Mouse (Mus musculus) myocyte (in vitro differentiated cells): Measurements from ENCODE around the gene Slfn5. TPM values are rescaled to one million over a fixed set of nuclear protein-coding genes. Genes with fewer than 3 reads are reported as not detected.
A peak's percentile ranks its signal among the peaks of the same experiment; 100 is the strongest.

Experiments
- H3K27me3 ChIP-seq: one replicate; pipeline ENCODE4 v1.6.1; 2011; ENCODE audit not compliant: control insufficient read depth, insufficient read depth, insufficient read length
- H3K36me3 ChIP-seq: one replicate; pipeline ENCODE4 v1.6.1; 2011; ENCODE audit not compliant: control insufficient read depth, insufficient read depth
- H3K4me2 ChIP-seq: one replicate; pipeline ENCODE4 v1.6.1; 2011; ENCODE audit warnings: low read depth, control low read depth
- H3K4me3 ChIP-seq: one replicate; pipeline ENCODE4 v1.5.1; 2011; ENCODE audit warnings: mild to moderate bottlenecking, control low read depth, moderate library complexity
- H3K79me2 ChIP-seq: one replicate; pipeline ENCODE4 v1.6.1; 2011; ENCODE audit not compliant: control insufficient read depth, insufficient read depth
- H3ac ChIP-seq: one replicate; pipeline ENCODE4 v1.6.1; 2011; ENCODE audit not compliant: control insufficient read depth, insufficient read length
- CEBPB ChIP-seq: IDR thresholded peaks from 2 replicates; pipeline ENCODE4 v1.6.1; 2011; ENCODE audit warnings: mild to moderate bottlenecking, moderate library complexity; ENCODE audit not compliant: poor library complexity, insufficient read depth, severe bottlenecking
- E2F4 ChIP-seq: IDR thresholded peaks from one replicate; pipeline ENCODE4 v1.6.1; 2011; ENCODE audit warnings: mild to moderate bottlenecking, control low read depth, moderate library complexity; ENCODE audit not compliant: insufficient read depth
- MAX ChIP-seq: IDR thresholded peaks from one replicate; pipeline ENCODE4 v1.6.1; 2011; ENCODE audit warnings: low read depth, mild to moderate bottlenecking, control low read depth
- MYOD1 ChIP-seq, 3 experiments: IDR thresholded peaks; one replicate each; pipeline ENCODE4 v1.6.1; 2011; ENCODE audit warnings: control low read depth in 2 of 3, low read depth in 2 of 3, mild to moderate bottlenecking in 2 of 3, moderate library complexity in 1 of 3; ENCODE audit not compliant: insufficient read length in 2 of 3, control insufficient read depth in 1 of 3
- MYOG ChIP-seq, 3 experiments: IDR thresholded peaks; one replicate each; pipeline ENCODE4 v1.6.1; 2011; ENCODE audit warnings: control low read depth in 2 of 3, low read depth in 2 of 3, mild to moderate bottlenecking in 2 of 3; ENCODE audit not compliant: insufficient read length in 2 of 3, control insufficient read depth in 1 of 3, insufficient read depth in 1 of 3
- POLR2A ChIP-seq: IDR thresholded peaks from one replicate; pipeline ENCODE4 v1.6.1; 2011; ENCODE audit warnings: low read depth, mild to moderate bottlenecking, control low read depth, moderate library complexity; ENCODE audit not compliant: insufficient read length
- POLR2AphosphoS2 ChIP-seq: IDR thresholded peaks from one replicate; pipeline ENCODE4 v1.6.1; 2011; ENCODE audit warnings: low read depth, control low read depth; ENCODE audit not compliant: insufficient read length
- REST ChIP-seq: IDR thresholded peaks from one replicate; pipeline ENCODE4 v1.6.1; 2011; ENCODE audit warnings: mild to moderate bottlenecking, control low read depth, moderate library complexity; ENCODE audit not compliant: insufficient read depth, insufficient read length
- SRF ChIP-seq: IDR thresholded peaks from one replicate; pipeline ENCODE4 v1.6.1; 2011; ENCODE audit warnings: low read depth; ENCODE audit not compliant: control insufficient read depth, insufficient read length
- TCF12 ChIP-seq: IDR thresholded peaks from one replicate; pipeline ENCODE4 v1.6.1; 2011; ENCODE audit warnings: mild to moderate bottlenecking, control low read depth; ENCODE audit not compliant: poor library complexity, insufficient read depth, severe bottlenecking
- TCF3 ChIP-seq: IDR thresholded peaks from one replicate; pipeline ENCODE4 v1.6.1; 2011; ENCODE audit warnings: low read depth, control low read depth; ENCODE audit not compliant: insufficient read length
- USF1 ChIP-seq: IDR thresholded peaks from one replicate; pipeline ENCODE4 v1.6.1; 2011; ENCODE audit warnings: low read depth, mild to moderate bottlenecking, control low read depth, moderate library complexity
- polyA plus RNA-seq: library from polyadenylated mRNA; unstranded; fragments of >200 nt; fragmentation: generic; extraction: Trizol; gene quantifications from one replicate; pipeline ENCODE4 v1.2.1, GENCODE M21; 2012; ENCODE audit warnings: missing spikeins

Slfn5 gene
- 0.11 TPM for polyA plus RNA-seq

GRCm38 (mm10) chr11:82950736-82951481 is at the start of gene Slfn5:
Gene Slfn5, plus strand, starts transcription at chr11:82951349.
- Histone ChIP-seq H3K4me3 (no peak within 1 kb of the TSS), H3K27me3 (no peaks in the 10 kb centered on the region), H3ac (no peak within 1 kb of the TSS), H3K36me3 (no peaks in the 10 kb centered on the region), H3K4me2 (no peak within 1 kb of the TSS), H3K79me2 (no peaks in the 10 kb centered on the region)
- no peak for TF ChIP-seq MAX
- no peak for TF ChIP-seq TCF12
- TF ChIP-seq USF1, result no peak
- no peak for TF ChIP-seq TCF3
- TF ChIP-seq CEBPB, result no peak
- no peak for TF ChIP-seq REST
- TF ChIP-seq E2F4, result no peak
- TF ChIP-seq POLR2AphosphoS2, result no peak
- TF ChIP-seq POLR2A, result no peak
- no peak for TF ChIP-seq SRF
- TF ChIP-seq MYOD1 (IDR thresholded peaks at IDR 0.05; ENCODE audit: control insufficient read depth in 1 of 3, insufficient read length in 2 of 3, low read depth in 2 of 3), result no peak

GRCm38 (mm10) chr11:82901606-82902310 is 49.4 kb upstream of the Slfn5 start:
- H3K4me3 ChIP-seq, result no peak overlapping the region
- peak; percentile 85 for TF ChIP-seq TCF3
- no peak for TF ChIP-seq E2F4
- peak in 2 of 3 experiments; percentile 89 to 90 for TF ChIP-seq MYOD1 (IDR thresholded peaks at IDR 0.05; ENCODE audit: control insufficient read depth in 1 of 3, insufficient read length in 2 of 3, low read depth in 2 of 3)
- no peak for TF ChIP-seq POLR2A
- peak; percentile 38 for TF ChIP-seq TCF12
- peak in 2 of 3 experiments; percentile 67 to 93 for TF ChIP-seq MYOG (IDR thresholded peaks at IDR 0.05; ENCODE audit: control insufficient read depth in 1 of 3, insufficient read depth in 1 of 3, insufficient read length in 2 of 3, low read depth in 2 of 3)
- no peak overlapping the region for H3ac ChIP-seq

GRCm38 (mm10) chr11:82904952-82905351 is 46.2 kb upstream of the Slfn5 start:
- no peak overlapping the region for H3ac ChIP-seq
- TF ChIP-seq SRF, result no peak
- TF ChIP-seq MYOD1 (IDR thresholded peaks at IDR 0.05; ENCODE audit: control insufficient read depth in 1 of 3, insufficient read length in 2 of 3, low read depth in 2 of 3), result no peak
- TF ChIP-seq USF1, result no peak
- TF ChIP-seq MYOG (IDR thresholded peaks at IDR 0.05; ENCODE audit: control insufficient read depth in 1 of 3, insufficient read depth in 1 of 3, insufficient read length in 2 of 3, low read depth in 2 of 3), result no peak
- TF ChIP-seq E2F4, result no peak
- no peak for TF ChIP-seq TCF3
- TF ChIP-seq POLR2AphosphoS2, result no peak
- no peak for TF ChIP-seq CEBPB
- no peak for TF ChIP-seq TCF12
- TF ChIP-seq POLR2A, result no peak

More at GRCm38 (mm10) chr11:82901606-82902310, 49.4 kb upstream of the Slfn5 start:
- Histone ChIP-seq H3K27me3 (no peaks in the 10 kb centered on the region), H3K79me2 (no peaks in the 10 kb centered on the region), H3K4me2 (no peak overlapping the region), H3K36me3 (peaks cover 17% of the 10 kb centered on the region)

GRCm38 (mm10) chr11:82905816-82906215 is 45.3 kb upstream of the Slfn5 start:
- peaks cover 11% of the 10 kb centered on the region for H3K79me2 ChIP-seq
- H3ac ChIP-seq, result no peak overlapping the region
- H3K36me3 ChIP-seq, result peaks cover 17% of the 10 kb centered on the region
- TF ChIP-seq MYOG (IDR thresholded peaks at IDR 0.05; ENCODE audit: control insufficient read depth in 1 of 3, insufficient read depth in 1 of 3, insufficient read length in 2 of 3, low read depth in 2 of 3) (no peak), TCF12 (no peak), POLR2A (no peak), MYOD1 (IDR thresholded peaks at IDR 0.05; ENCODE audit: control insufficient read depth in 1 of 3, insufficient read length in 2 of 3, low read depth in 2 of 3) (no peak), SRF (no peak), POLR2AphosphoS2 (no peak), REST (no peak), CEBPB (no peak), TCF3 (no peak), E2F4 (no peak)
- no peak overlapping the region for H3K4me2 ChIP-seq
- H3K4me3 ChIP-seq, result no peak overlapping the region
- H3K27me3 ChIP-seq, result no peaks in the 10 kb centered on the region

More at GRCm38 (mm10) chr11:82904952-82905351, 46.2 kb upstream of the Slfn5 start:
- no peaks in the 10 kb centered on the region for H3K27me3 ChIP-seq
- peaks cover 17% of the 10 kb centered on the region for H3K36me3 ChIP-seq
- peaks cover 11% of the 10 kb centered on the region for H3K79me2 ChIP-seq
- H3K4me2 ChIP-seq, result no peak overlapping the region
- H3K4me3 ChIP-seq, result no peak overlapping the region
